Mouse (Mus musculus): ENCODE measurements around the gene 4632433K11Rik.

The 4632433K11Rik gene

DNA sequence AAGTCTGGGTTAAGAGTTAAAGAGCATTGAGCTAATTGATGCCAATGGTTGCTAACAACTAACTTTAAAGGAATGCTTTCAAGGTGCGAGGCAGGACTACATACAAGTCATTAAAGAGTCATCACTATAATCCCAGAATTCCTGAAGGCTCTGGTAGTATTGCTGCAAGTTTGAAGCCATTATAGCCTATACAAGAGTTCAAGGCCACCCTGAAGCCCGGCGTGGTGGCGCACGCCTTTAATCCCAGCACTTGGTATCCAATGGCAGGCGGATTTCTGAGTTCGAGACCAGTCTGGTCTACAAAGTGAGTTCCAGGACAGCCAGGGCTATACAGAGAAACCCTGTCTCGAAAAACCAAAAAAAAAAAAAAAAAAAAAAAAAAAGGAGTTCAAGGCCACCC lies 14.3 kb upstream of the 4632433K11Rik start:
- in situ Hi-C loops (cut with MboI, MseI), result loop anchor here (5.0 kb wide), 1 partner anchor 337 kb away; no protein-coding TSS in a partner anchor

DNA sequence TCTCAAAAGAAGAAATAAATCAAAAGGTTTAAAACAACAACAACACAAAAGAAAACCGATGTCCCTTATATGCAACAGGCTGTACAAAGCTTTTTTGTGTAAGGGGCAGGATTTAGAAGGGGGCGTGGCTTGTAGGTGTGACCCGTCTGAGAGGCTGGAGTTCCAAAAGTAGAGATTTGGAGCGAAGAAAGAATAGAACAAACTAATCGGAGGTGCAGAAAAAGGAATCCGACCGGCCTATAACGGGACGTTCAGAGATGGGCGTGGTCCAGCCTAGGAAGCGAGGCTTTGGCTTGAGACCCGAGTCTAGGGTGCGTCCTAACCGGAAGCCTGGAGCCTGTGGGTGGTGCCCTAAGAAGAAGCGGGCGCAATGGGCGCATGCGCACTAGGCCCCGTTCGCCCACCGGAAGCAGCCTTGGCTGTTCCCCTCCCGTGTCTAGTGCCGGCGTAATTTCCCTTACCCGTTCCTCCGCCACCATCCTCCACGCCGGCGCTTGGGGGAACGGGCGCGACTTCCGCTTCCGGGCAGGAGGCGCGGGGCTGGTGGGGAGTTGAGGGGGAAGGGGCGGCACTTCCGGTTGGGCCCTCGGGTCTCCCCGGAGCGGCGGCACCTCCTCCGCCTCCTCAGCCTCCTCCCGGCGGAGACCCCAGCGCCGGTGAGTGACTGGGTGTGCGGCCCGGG lies 13.8 kb upstream of the 4632433K11Rik start, which contains the start of the genes Zfp865 and Ccdc106:
Zfp865 (plus strand) TSS at position 377 of the 682 bp plus-strand sequence.
Ccdc106 (plus strand) TSS at position 554 of the 682 bp plus-strand sequence.
- in situ Hi-C loops (cut with MboI, MseI), result loop anchor here (5.0 kb wide), 2 partner anchors 37 to 338 kb away; no protein-coding TSS in a partner anchor

DNA sequence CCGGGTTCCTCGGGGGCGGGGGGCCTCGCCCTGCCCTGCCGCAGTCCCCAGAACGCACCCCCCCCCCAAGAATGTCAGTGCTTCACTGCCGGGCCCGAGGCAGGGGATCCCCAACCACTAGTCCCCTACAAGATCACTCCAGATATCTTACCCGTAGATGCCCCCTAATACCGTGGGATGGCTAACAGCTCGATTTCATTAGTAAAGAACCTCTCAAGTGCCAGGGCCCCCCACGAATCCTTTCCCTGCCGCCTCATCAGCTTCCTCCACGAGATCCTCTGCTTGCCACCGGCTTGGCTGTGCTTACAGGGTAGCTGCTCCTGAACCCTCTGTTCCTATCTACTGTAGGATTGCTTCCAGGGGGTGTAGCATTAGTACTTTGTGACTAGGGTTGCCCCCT lies 13.2 kb upstream of the 4632433K11Rik start:
- in situ Hi-C loops (cut with MboI, MseI), result loop anchor here (5.0 kb wide), 1 partner anchor 37 kb away; no protein-coding TSS in a partner anchor

DNA sequence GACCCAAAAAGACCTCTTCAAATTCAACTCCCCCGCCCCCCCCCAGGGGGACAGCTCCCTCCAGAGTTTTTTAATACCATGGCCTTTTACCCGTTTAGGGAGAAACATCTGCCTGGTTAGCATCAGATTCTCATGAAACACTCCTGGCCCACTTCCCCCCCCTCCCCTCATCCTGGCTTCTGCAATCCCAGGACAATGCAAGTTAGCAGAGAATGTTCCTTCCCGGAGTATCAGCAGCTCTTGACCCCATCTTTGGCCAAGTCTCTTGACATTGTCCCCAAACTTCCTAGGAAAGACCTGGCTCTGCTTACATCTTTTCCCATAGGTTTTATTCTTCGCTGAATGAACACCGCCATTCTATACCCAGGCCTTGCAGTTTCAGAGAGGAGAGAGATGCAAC lies 12.7 kb upstream of the 4632433K11Rik start:
- in situ Hi-C loops (cut with MboI, MseI), result loop anchor here (5.0 kb wide), 1 partner anchor 36 kb away; no protein-coding TSS in a partner anchor

DNA sequence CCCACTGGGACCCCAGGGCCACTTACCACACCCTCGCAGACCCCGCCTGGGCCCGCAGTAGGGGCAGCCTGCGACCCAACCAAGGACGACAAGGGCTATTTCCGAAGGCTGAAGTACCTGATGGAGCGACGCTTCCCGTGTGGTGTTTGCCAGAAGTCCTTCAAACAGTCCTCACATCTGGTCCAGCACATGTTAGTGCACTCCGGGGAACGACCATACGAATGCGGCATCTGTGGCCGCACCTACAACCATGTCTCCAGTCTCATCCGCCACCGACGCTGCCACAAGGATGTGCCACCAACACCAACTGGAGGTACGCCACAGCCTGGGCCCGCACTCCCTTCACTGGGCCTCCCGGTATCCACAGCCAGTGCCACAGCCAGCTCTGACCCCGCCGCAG lies 4.4 kb upstream of the 4632433K11Rik start:
- in situ Hi-C loops (cut with MboI, MseI), result no loop called here

DNA sequence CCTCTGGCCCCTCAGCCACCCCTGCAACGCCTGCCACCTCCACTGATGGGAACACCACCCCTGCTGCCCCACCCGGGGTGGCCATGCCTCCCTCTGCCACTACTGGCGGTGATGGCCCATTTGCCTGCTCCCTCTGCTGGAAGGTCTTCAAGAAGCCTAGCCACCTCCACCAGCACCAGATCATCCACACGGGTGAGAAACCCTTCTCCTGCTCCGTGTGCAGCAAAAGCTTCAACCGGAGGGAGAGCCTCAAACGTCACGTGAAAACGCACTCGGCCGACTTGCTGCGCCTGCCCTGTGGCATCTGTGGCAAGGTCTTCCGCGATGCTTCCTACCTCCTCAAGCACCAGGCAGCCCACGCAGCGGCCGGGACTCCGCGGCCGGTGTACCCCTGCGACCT lies 4.0 kb upstream of the 4632433K11Rik start:
- in situ Hi-C loops (cut with MboI, MseI), result no loop called here

DNA sequence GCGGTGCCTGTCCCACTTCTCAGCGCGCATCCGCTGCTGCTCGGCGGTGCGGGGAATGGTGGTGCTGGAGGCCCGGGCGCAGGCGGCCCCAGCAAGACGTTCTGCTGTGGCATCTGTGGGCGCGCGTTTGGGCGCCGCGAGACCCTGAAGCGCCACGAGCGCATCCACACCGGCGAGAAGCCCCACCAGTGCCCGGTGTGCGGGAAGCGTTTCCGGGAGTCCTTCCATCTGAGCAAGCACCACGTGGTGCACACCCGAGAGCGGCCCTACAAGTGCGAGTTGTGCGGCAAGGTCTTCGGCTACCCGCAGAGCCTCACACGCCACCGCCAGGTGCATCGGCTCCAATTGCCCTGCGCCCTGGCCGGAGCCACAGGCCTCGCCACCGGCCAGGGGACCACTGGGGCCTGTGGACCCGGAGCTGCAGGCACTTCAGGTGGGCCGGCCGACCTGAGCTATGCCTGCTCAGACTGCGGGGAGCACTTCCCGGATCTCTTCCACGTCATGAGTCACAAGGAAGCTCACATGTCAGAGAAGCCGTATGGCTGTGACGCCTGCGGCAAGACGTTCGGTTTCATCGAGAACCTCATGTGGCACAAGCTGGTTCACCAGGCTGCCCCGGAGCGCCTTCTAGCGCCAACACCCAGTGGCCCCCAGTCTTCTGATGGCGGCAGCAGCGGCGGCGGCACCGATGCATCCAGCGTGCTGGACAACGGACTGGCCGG lies 3.2 kb upstream of the 4632433K11Rik start:
- in situ Hi-C loops (cut with MboI, MseI), result no loop called here

DNA sequence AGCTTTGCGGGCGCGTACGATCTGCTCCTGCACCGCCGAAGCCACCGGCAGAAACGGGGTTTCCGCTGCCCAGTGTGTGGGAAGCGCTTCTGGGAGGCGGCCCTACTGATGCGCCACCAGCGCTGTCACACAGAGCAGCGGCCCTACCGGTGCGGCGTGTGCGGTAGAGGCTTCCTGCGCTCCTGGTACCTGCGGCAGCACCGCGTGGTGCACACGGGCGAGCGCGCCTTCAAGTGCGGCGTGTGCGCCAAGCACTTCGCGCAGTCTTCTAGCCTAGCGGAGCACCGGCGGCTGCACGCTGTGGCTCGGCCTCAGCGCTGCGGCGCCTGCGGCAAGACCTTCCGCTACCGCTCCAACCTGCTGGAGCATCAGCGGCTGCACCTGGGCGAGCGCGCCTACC lies 2.4 kb upstream of the 4632433K11Rik start:
- in situ Hi-C loops (cut with MboI, MseI), result no loop called here

DNA sequence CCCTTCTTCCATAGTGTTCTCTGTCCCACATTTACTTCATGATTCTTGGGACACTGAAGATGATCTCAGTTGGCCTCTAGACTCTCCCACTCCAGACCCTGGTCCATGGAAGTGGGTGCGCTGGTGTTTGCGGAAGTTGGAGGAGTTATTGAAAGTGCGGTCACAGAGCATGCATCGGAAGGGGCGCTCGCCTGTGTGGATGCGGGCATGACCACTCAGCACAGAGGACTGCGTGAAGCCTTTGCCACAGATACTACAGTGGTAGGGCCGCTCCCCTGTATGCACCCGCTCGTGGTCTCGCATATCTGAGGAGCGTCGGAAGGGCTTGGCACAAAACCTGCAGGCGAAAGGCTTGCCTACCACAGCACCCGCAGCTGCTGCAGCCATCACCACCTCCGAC lies 1.7 kb downstream of the 4632433K11Rik start:
- in situ Hi-C loops (cut with MboI, MseI), result no loop called here

DNA sequence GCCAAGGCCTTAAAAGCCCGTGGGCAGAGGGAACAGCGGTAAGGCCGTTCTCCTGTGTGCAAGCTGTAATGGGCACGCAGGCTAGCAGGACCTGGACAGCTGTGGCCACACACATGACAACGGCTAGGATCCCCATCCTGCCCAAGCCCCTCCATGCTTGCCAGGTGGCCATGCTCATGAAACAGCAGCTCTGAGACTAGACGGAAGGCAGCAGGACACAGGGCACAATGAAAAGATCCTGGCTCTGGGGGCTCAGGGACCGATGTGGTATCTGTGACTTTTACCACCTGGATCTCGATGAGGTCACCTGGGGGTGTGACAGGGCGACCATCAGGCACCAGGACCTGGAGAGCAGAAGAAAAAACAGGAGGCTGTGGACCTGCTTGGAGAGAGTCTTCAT lies 2.2 kb downstream of the 4632433K11Rik start:
- in situ Hi-C loops (cut with MboI, MseI), result no loop called here

DNA sequence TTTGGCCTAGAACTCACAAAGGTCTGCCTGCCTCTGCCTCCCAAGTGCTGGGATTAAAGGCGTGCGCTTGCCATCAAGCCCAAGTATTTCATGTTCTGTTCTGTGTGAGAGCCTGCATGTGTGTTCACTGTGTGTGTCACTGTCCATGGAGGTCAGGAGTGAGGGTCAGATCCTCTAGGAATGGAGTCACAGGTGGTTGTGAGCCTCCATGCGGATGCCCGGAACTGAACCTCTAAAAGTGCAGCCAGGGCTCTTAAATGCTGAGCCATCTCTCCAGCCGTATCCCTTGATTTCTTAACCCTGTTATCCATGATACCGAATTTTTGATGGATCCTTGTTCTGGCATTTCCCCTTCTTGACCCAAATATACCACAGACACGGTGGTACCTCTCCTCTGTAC lies 3.1 kb downstream of the 4632433K11Rik start:
- in situ Hi-C loops (cut with MboI, MseI), result no loop called here

DNA sequence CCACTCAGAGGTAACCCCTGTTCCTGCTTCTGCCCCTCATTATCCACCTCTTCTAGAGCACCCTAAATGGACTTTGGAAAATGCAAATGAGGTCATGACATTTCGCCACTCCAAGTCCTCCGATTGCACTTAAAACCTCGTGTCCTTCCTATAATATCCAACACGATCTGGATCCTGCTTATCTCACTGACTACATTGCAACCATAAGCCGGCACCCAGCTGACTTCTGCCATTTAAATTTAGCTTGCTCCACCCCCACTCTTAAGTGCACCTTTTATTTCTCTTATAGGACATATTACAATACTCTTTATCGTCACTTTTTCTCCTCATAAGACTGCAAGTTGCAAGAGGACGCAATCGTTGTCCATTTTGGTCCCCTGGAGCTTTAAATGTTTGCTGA lies 3.5 kb downstream of the 4632433K11Rik start:
- in situ Hi-C loops (cut with MboI, MseI), result no loop called here

DNA sequence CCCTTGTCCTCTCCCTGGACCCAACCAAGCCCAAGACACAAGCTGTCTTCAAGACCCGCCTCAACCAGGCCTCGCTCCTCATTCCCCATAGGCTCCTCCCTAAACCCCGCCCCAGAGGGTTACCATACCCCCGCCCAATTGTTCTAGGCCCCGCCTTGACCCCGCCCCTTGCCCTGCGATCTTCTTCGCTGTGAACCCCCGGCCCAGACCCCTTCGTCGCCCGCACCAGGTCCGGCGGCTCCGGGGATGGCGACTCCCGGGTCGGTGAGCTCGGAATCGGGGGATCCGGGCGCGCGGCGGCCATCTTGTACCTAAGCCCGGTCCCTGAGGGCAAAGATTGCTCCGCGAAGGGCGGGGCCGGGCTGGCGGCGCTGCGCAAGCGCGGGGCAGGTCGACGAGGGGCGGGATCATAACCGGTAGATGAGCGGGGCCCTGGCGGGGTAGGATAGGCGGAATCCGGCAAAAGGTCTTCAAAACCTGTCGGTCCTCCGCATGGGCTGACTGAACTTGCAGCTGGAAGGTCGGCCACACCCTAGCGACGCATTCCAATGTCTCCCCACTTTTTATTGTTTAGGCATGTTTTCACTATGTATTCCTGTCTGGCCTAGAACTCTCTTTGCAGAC lies 4.3 kb downstream of the 4632433K11Rik start, which contains the start of gene Zfp784:
Zfp784 (minus strand) TSS at position 338 of the 624 bp plus-strand sequence.
- in situ Hi-C loops (cut with MboI, MseI), result no loop called here

DNA sequence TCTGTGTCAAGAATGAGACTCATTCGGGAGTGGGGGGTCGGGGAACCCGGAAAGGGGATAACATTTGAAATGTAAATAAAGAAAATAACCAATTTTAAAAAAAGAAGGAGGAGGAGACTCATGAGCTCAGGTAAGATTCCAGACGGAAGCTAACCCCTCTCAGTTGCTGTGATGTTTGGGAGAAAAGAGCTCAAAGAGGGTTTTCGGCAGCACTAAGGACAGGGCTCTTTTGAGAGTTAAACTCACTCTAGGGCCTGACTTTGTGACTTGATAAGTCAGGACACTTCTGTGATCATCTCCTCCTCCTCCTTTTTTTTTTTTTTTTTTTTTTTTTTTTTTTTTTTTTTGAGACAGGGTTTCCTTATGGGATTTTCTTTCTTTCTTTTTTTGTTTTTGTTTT lies 5.0 kb downstream of the 4632433K11Rik start:
- in situ Hi-C loops (cut with MboI, MseI), result no loop called here

DNA sequence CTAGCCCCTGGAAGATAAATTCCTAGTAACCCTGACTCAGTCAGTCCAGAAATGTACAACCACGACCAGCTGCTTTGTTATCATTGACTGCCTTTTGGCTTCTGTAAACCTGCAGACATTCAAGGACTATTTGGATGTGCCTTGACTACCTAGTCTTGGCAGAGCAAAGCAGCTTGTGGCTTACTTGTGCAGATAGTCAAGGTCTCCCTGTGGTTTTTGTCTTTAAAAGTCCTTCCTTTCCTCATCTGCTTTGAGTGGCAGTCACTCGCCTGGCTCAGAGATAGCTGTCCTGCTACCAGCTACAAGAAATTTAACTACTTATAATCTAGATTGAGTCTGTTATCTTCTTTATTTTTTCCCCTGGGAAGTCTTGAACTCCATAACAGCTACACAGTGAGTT lies 11.1 kb downstream of the 4632433K11Rik start:
- in situ Hi-C loops (cut with MboI, MseI), result no loop called here

DNA sequence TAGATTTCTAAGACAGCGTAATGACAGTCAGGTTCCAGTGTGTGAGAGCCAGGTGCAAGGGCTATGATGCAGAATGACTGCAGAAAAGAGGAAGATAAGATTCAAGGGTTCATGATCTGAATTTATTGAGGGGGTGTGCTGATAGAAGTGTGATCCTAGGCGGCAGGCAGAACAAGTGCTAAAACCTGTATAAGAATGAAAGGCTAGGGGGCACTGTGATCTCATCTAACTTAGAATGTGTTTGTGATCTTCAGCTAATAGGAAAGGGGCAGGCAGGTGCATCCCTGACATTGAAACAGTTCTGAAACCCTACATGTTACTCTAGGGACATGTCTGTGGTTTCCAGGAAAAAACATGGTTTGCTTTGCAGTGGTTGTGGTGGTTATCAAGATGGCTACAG lies 12.2 kb downstream of the 4632433K11Rik start:
- in situ Hi-C loops (cut with MboI, MseI), result no loop called here

DNA sequence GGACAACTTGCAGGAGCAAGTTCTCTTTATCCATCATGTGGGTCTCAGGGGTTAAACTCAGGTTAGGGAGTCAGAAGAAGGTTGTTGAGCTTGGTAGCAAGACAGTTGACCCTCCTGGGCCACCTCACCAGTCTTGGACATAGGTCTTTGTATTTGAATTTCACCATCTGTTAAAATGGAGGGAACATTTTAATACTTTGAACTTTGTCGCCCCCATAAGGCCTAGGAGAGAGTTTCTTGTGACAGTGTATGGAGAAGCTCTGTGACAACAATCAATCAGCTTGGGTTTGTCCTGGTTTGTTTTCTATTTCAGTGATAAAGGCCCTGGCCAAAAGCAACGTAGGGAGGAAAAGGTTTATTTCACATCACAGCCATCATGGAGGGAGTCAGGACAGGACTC lies 13.4 kb downstream of the 4632433K11Rik start:
- in situ Hi-C loops (cut with MboI, MseI), result no loop called here

DNA sequence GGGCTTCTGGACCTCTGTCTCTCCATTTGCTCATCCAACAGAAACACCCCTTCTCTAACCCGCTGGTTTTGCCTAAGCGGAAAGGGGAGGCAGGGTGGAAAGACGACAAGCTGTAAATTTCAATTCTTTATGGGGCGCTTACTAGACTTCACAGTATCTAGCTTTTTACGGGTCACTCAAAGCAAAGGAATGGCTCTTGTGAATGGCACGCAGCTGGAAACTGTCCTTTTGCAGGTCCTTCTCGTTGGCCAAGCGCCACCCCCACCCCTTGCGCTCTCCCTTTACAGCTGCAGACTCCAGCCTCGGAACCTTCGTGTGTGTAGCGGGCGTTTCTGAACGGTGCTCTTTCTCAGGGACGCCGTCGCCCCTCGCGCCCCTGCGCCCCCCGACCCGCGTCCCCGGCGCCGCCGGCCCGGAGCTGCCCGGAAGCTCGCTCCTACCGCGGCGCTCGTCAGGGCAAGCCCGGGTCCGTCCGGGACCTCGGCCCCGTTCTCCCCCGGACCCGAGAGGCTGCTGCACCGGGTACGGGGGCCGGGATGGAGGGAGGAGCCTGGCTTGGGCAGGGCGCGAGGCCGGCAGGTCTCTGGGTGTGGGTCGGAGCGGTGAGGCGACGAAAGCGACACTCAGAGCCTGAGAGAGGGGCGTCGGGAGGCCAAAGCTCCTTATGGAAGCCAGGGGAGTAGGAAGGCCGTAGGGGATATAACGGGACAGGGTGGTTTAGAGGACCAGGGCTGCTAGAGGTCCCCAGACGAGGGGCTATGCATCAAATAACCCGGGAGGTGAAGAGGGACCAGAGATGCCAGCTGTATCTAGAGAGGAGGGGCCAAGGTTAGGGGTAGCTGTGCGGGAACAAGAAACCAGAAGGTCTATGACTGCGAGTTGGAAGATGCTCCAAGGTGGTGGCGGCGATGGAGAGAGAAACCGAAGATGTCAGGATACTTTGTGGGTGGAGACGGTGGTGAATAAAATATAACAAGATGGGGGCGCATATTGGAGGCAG lies 17.6 kb downstream of the 4632433K11Rik start, which contains the start of gene Zfp580:
Zfp580 (plus strand) TSS at position 346 of the 1,000 bp plus-strand sequence.
- in situ Hi-C loops (cut with MboI, MseI), result loop anchor here (5.0 to 25.0 kb wide), 2 partner anchors 109 to 914 kb away; partner anchors contain the start of gene Leng8

DNA sequence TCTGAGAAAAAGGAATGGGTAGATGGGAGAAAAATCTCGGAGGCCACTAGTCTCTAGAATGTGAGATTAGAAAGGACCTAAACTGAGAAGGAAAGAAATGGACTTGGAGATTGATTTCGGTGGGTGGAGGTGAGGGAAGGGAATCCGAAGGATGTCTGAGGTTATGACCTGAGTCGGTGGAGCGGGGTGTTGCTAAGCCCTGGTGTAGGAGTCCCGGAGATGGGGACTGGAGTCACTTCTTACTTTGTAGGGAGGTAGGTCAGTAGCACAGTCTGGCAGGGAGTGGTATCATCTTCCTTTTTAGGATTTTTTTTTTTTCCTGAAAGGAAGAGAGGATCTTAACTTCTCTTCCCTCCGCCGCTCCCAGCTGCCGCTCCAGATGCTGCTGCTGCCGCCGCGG lies 18.5 kb downstream of the 4632433K11Rik start:
- in situ Hi-C loops (cut with MboI, MseI), result loop anchor here (5.0 to 25.0 kb wide), 2 partner anchors 110 to 915 kb away; partner anchors contain the start of gene Leng8

DNA sequence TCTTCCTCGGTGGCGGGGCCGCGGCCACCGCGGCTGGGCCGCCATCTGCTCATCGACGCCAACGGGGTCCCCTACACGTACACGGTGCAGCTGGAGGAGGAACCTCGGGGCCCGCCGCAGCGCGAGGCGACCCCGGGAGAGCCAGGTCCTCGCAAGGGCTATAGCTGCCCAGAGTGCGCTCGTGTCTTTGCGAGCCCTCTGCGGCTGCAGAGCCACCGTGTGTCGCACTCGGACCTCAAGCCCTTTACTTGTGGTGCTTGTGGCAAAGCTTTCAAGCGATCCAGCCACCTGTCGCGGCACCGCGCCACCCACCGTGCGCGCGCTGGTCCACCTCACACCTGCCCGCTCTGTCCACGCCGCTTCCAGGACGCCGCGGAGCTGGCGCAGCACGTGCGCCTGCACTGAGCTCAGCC lies 19.0 kb downstream of the 4632433K11Rik start:
- in situ Hi-C loops (cut with MboI, MseI), result loop anchor here (5.0 to 25.0 kb wide), 2 partner anchors 111 to 916 kb away; partner anchors contain the start of gene Leng8
